Mouse (Mus musculus) MEL (cell line): ENCODE measurements around the gene Nr6a1. TPM values are rescaled to one million over a fixed set of nuclear protein-coding genes. Genes with fewer than 3 reads are reported as not detected.

Experiments used
- DNase-seq: peaks from one replicate; pipeline ENCODE4 v3.0.0; 2011; ENCODE audit warnings: low read depth, low spot score
- H3K27ac ChIP-seq: 2 replicates; pipeline ENCODE4 v1.5.1; 2012; ENCODE audit warnings: low read depth, mild to moderate bottlenecking, control low read depth, low read length, moderate library complexity; ENCODE audit not compliant: control insufficient read depth
- H3K27me3 ChIP-seq, 2 experiments: fragments of 150-350 bp in 1 of 2; sonication (generic) in 1 of 2; 2 replicates each; pipeline ENCODE4 v1.6.1; 2012; ENCODE audit warnings: low read length in 2 of 2, mild to moderate bottlenecking in 2 of 2, improper control_type of control experiment in 1 of 2, moderate library complexity in 1 of 2; ENCODE audit not compliant: insufficient read depth in 2 of 2, control insufficient read depth in 1 of 2
- H3K36me3 ChIP-seq, 2 experiments: 2 replicates each; pipeline ENCODE4 v1.6.1; 2012 to 2014; ENCODE audit warnings: low read length in 2 of 2, improper control_type of control experiment in 1 of 2, inconsistent platforms in 1 of 2, mild to moderate bottlenecking in 1 of 2; ENCODE audit not compliant: insufficient read depth in 2 of 2, control insufficient read depth in 1 of 2
- H3K4me1 ChIP-seq, 2 experiments: fragments of 150-350 bp in 1 of 2; sonication (generic) in 1 of 2; 2 replicates each; pipeline ENCODE4 v1.6.1; 2012; ENCODE audit warnings: low read length in 2 of 2, improper control_type of control experiment in 1 of 2, mild to moderate bottlenecking in 1 of 2; ENCODE audit not compliant: insufficient read depth in 2 of 2, control insufficient read depth in 1 of 2
- H3K4me3 ChIP-seq, 2 experiments: fragments of 150-350 bp in 1 of 2; sonication (generic) in 1 of 2; 2 replicates each; pipeline ENCODE4 v1.5.1; 2012; ENCODE audit warnings: low read depth in 2 of 2, low read length in 2 of 2, mild to moderate bottlenecking in 2 of 2, moderate library complexity in 2 of 2, control low read depth in 1 of 2, improper control_type of control experiment in 1 of 2; ENCODE audit not compliant: control insufficient read depth in 1 of 2, insufficient read depth in 1 of 2
- H3K79me2 ChIP-seq: 2 replicates; pipeline ENCODE4 v1.6.1; 2012; ENCODE audit warnings: mild to moderate bottlenecking, low read length, moderate library complexity; ENCODE audit not compliant: control insufficient read depth, poor library complexity, insufficient read depth
- H3K9ac ChIP-seq: 2 replicates; pipeline ENCODE4 v1.6.1; 2012; ENCODE audit warnings: low read depth, mild to moderate bottlenecking, control low read depth, low read length, moderate library complexity; ENCODE audit not compliant: control insufficient read depth, poor library complexity, severe bottlenecking
- H3K9me3 ChIP-seq: fragments of 150-350 bp; sonication (generic); replicated peaks from 2 replicates; pipeline ENCODE4 v1.6.1; 2012; ENCODE audit warnings: mild to moderate bottlenecking, low read length, improper control_type of control experiment, moderate library complexity; ENCODE audit not compliant: insufficient read depth
- CHD2 ChIP-seq: IDR thresholded peaks from 2 replicates; pipeline ENCODE4 v1.6.1; 2011; ENCODE audit warnings: low read length, improper control_type of control experiment
- CTCF ChIP-seq, 3 experiments: IDR thresholded peaks in 2 of 3; conservative IDR thresholded peaks in 1 of 3; 2 replicates each; pipeline ENCODE4 v1.5.1; 2011 to 2012; ENCODE audit warnings: low read length in 3 of 3, low read depth in 2 of 3, mild to moderate bottlenecking in 2 of 3, improper control_type of control experiment in 1 of 3, inconsistent platforms in 1 of 3, mixed read lengths in 1 of 3, moderate library complexity in 1 of 3; ENCODE audit not compliant: control insufficient read depth in 1 of 3, insufficient read depth in 1 of 3, poor library complexity in 1 of 3, severe bottlenecking in 1 of 3
- EP300 ChIP-seq, 2 experiments: IDR thresholded peaks; 2 replicates each; pipeline ENCODE4 v1.6.1; 2011; ENCODE audit warnings: improper control_type of control experiment in 2 of 2, low read length in 2 of 2, low read depth in 1 of 2, mild to moderate bottlenecking in 1 of 2
- ETS1 ChIP-seq: IDR thresholded peaks from 2 replicates; pipeline ENCODE4 v1.6.1; 2012; ENCODE audit warnings: low read depth, mild to moderate bottlenecking, inconsistent platforms, low read length, improper control_type of control experiment, moderate library complexity
- GABPA ChIP-seq: IDR thresholded peaks from 2 replicates; pipeline ENCODE4 v1.6.1; 2012; ENCODE audit warnings: low read depth, mild to moderate bottlenecking, inconsistent platforms, low read length, improper control_type of control experiment, moderate library complexity
- GATA1 ChIP-seq: IDR thresholded peaks from 2 replicates; pipeline ENCODE4 v1.6.1; 2011; ENCODE audit warnings: low read depth, low read length, improper control_type of control experiment
- HCFC1 ChIP-seq: IDR thresholded peaks from 2 replicates; pipeline ENCODE4 v1.6.1; 2012; ENCODE audit warnings: low read depth, mild to moderate bottlenecking, inconsistent platforms, low read length, improper control_type of control experiment, moderate library complexity
- JUND ChIP-seq: IDR thresholded peaks from 2 replicates; pipeline ENCODE4 v1.6.1; 2011; ENCODE audit warnings: low read depth, mild to moderate bottlenecking, improper control_type of control experiment, low read length
- MAFK ChIP-seq: IDR thresholded peaks from 2 replicates; pipeline ENCODE4 v1.6.1; 2011; ENCODE audit warnings: low read depth, mild to moderate bottlenecking, low read length, improper control_type of control experiment, borderline replicate concordance
- MAX ChIP-seq: IDR thresholded peaks from 2 replicates; pipeline ENCODE4 v1.6.1; 2011; ENCODE audit warnings: low read length, improper control_type of control experiment
- MAZ ChIP-seq: IDR thresholded peaks from 2 replicates; pipeline ENCODE4 v1.6.1; 2012; ENCODE audit warnings: low read depth, mild to moderate bottlenecking, inconsistent platforms, low read length, improper control_type of control experiment
- NELFE ChIP-seq: IDR thresholded peaks from 2 replicates; pipeline ENCODE4 v1.6.1; 2011; ENCODE audit warnings: low read depth, low read length, improper control_type of control experiment
- NRF1 ChIP-seq: IDR thresholded peaks from 2 replicates; pipeline ENCODE4 v1.6.1; 2014; ENCODE audit warnings: low read depth, mild to moderate bottlenecking, inconsistent platforms, low read length, improper control_type of control experiment, moderate library complexity; ENCODE audit not compliant: poor library complexity, insufficient read depth, severe bottlenecking
- POLR2A ChIP-seq, 2 experiments: IDR thresholded peaks; 2 replicates each; pipeline ENCODE4 v1.6.1; 2011 to 2012; ENCODE audit warnings: low read length in 2 of 2, mild to moderate bottlenecking in 2 of 2, control low read depth in 1 of 2, improper control_type of control experiment in 1 of 2, low read depth in 1 of 2, moderate library complexity in 1 of 2; ENCODE audit not compliant: control insufficient read depth in 1 of 2, insufficient read depth in 1 of 2, poor library complexity in 1 of 2
- POLR2AphosphoS5 ChIP-seq: IDR thresholded peaks from 2 replicates; pipeline ENCODE4 v1.6.1; 2012; ENCODE audit warnings: low read depth, borderline replicate concordance, mild to moderate bottlenecking, inconsistent platforms, low read length, moderate library complexity, mixed read lengths
- TAL1 ChIP-seq: IDR thresholded peaks from 2 replicates; pipeline ENCODE4 v1.6.1; 2012; ENCODE audit warnings: mild to moderate bottlenecking, inconsistent platforms, low read length, moderate library complexity, mixed read lengths
- TCF12 ChIP-seq: IDR thresholded peaks from 2 replicates; pipeline ENCODE4 v1.6.1; 2014; ENCODE audit warnings: low read depth, mild to moderate bottlenecking, inconsistent platforms, low read length, improper control_type of control experiment, moderate library complexity
- UBTF ChIP-seq: IDR thresholded peaks from 2 replicates; pipeline ENCODE4 v1.6.1; 2012; ENCODE audit warnings: low read depth, mild to moderate bottlenecking, inconsistent platforms, low read length, improper control_type of control experiment, moderate library complexity, borderline replicate concordance; ENCODE audit not compliant: insufficient read depth
- ZC3H11A ChIP-seq: IDR thresholded peaks from 2 replicates; pipeline ENCODE4 v1.6.1; 2012; ENCODE audit warnings: low read depth, mild to moderate bottlenecking, inconsistent platforms, low read length, improper control_type of control experiment
- ZKSCAN1 ChIP-seq: IDR thresholded peaks from 2 replicates; pipeline ENCODE4 v1.6.1; 2012; ENCODE audit warnings: low read depth, mild to moderate bottlenecking, inconsistent platforms, low read length, improper control_type of control experiment, moderate library complexity
- ZMIZ1 ChIP-seq: IDR thresholded peaks from 2 replicates; pipeline ENCODE4 v1.6.1; 2012; ENCODE audit warnings: low read depth, mild to moderate bottlenecking, inconsistent platforms, low read length, improper control_type of control experiment, moderate library complexity
- polyA plus RNA-seq, 2 experiments: library from polyadenylated mRNA; stranded (reverse) in 1 of 2; unstranded in 1 of 2; fragments of >175 nt in 1 of 2; fragments of >200 nt in 1 of 2; gene quantifications; 2 replicates each; pipeline versions ENCODE4 v1.2.1 to v1.2.4; 2012; ENCODE audit warnings: low replicate concordance in 2 of 2, low read depth in 1 of 2; ENCODE audit not compliant: insufficient read length in 2 of 2, insufficient read depth in 1 of 2, missing spikeins in 1 of 2
- total RNA-seq: library from RNA; depleted of rRNA; stranded (reverse); fragments of 300-350 nt; gene quantifications from 2 replicates; pipeline ENCODE4 v1.2.3, GENCODE M21; 2012

Nr6a1 gene
- total and polyA plus RNA-seq, 3 experiments = 5.0 to 22.8 (median 10.2) TPM

DNA sequence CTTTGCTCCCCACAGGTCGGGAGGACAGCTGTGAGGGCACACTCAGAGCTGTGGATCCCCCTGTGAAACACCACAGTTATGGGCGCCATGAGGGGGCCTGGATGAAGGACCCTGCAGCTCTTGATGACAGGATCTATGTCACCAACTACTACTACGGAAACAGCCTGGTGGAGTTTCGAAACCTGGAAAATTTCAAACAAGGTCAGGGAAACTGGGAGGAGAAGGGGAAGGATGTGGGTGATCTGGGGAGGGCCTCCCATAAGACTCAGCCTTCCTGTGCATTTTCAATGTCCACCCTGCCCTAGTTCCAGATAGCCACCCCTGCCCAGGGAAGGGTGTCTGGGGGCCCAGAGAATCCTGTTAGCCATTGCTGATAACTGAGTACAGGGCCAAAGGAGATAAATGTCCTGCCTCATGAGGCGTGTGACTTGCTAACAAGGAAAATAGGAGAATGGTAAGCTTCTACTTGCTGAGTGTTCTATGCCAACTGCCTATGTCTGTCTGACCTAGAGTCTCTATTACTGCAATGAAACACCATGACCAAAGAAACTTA lies 30.3 kb upstream of the Nr6a1 start:
- Histone ChIP-seq H3K27me3 (no peaks in the 10 kb centered on the region), H3K36me3 (no peaks in the 10 kb centered on the region), H3K9me3 (no peaks in the 10 kb centered on the region), H3K79me2 (no peaks in the 10 kb centered on the region), H3K9ac (no peak overlapping the region), H3K4me3 (no peak overlapping the region), H3K4me1 (no peaks in the 10 kb centered on the region), H3K27ac (no peak overlapping the region)
- DNase-seq = no peak
- no peak for TF ChIP-seq GABPA

DNA sequence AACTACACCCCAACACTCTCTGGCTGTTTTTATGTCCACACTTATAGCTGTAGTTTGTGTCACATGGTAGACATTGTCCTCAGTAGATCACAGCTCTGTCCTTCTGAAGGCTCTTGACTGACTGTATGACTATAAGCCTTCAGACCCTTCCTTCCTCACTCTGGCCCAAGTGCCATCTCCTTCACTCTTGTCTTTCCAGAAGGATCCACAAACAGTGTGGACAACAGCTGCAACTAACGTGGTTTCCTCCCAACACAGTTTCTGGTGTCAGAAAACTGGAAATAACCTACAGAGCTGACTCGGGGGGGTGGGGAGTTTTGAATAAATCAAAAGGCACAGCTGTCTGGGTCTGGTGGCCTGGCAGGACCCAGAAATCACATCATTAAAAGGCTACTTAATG lies 28.6 kb upstream of the Nr6a1 start:
- TF ChIP-seq TCF12 = no peak
- no peak for TF ChIP-seq ETS1
- no peak for TF ChIP-seq POLR2A (IDR thresholded peaks at IDR 0.05; ENCODE audit: control insufficient read depth in 1 of 2, insufficient read depth in 1 of 2, low read depth in 1 of 2, low read length in 2 of 2, poor library complexity in 1 of 2)
- TF ChIP-seq MAFK = no peak
- TF ChIP-seq EP300 (IDR thresholded peaks at IDR 0.05; ENCODE audit: low read depth in 1 of 2, low read length in 2 of 2) = no peak
- TF ChIP-seq MAX = no peak
- no peak for TF ChIP-seq JUND
- no peak for TF ChIP-seq POLR2AphosphoS5
- no peak for TF ChIP-seq TAL1
- TF ChIP-seq CHD2 = no peak
- no peak for TF ChIP-seq MAZ
- no peak for TF ChIP-seq GATA1
- TF ChIP-seq ZKSCAN1 = no peak
- no peak for TF ChIP-seq ZC3H11A
- no peak for TF ChIP-seq CTCF (IDR thresholded peaks at IDR 0.05 in 2 of 3, conservative IDR thresholded peaks at IDR 0.05 in 1 of 3; ENCODE audit: control insufficient read depth in 1 of 3, insufficient read depth in 1 of 3, low read depth in 2 of 3, low read length in 3 of 3, poor library complexity in 1 of 3, severe bottlenecking in 1 of 3)
- no peak for TF ChIP-seq HCFC1
- TF ChIP-seq NRF1 = no peak
- TF ChIP-seq UBTF = no peak
- no peak for TF ChIP-seq ZMIZ1
- no peak for TF ChIP-seq NELFE
- no peaks in the 10 kb centered on the region for H3K36me3 ChIP-seq
- H3K9me3 ChIP-seq = no peaks in the 10 kb centered on the region
- no peaks in the 10 kb centered on the region for H3K27me3 ChIP-seq
- no peaks in the 10 kb centered on the region for H3K79me2 ChIP-seq
- H3K4me3 ChIP-seq = no peak overlapping the region
- peaks cover 0 to 3% of the 10 kb centered on the region in 2 experiments; a peak in 2 of 4 replicates for H3K4me1 ChIP-seq
- no peak overlapping the region for H3K9ac ChIP-seq
- no peak overlapping the region for H3K27ac ChIP-seq
- DNase-seq = no peak
